9 mouse cellular contexts compared by ENCODE assay signal in the genomic region with DNA sequence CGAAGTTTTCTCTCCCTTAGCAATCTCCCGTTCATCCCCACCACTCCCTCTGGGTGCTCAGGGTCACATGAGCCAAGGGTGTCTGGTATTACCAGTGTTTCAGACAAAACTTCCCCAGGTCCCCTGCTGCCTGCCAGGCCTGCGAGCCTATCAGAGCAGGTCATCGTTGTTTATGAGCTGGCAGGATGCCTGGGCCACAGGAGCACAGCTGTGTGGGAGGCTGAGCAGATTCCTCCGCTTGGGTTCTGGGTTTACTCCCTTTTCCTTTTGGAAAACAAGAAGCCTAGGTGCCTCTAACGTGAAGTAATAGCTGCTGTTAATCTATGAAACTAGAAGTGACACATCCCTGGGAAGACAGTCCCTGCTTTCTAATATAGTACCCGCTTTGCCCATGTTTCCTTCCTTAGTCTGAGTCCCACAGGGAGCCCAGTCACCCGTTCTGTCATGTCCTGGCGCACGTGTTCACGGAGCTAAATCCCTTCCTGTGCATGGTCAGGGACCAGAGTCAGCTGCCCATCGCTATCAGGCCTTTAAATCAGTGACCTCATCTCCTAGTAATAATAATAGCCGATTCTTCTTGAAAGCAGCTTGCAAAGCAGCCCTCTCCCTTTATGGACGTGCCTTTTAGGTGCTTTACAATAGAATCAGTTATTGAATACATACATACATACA. TPM values are rescaled to one million over a fixed set of nuclear protein-coding genes. Genes with fewer than 3 reads are reported as not detected.
DNase-seq lines count a peak whose midpoint lies in the region; ATAC-seq lines count a peak whose summit lies in the region.
"Had no signal": no experiment of that assay in that cellular context is flagged by ENCODE, and none has a peak within 500 bp of the region (broad histone marks: within the 10 kb centered on the region; RNA-seq: fewer than 3 reads in every experiment).

No protein-coding gene starts in this region.

- no peak for ATAC-seq in hindbrain, embryonic 11.5 days (ENCODE audit: low FRiP score)
- peak; percentile 50; the same call in 1 of the 2 replicates for ATAC-seq in common myeloid progenitor, adult 5-6 weeks (replicated peaks; ENCODE audit: low read depth, poor library complexity, severe bottlenecking)
- ATAC-seq in heart, embryonic 11.5 days (replicated peaks; ENCODE audit: insufficient number of reproducible peaks, low FRiP score, low TSS enrichment): peak; percentile 69; the same call in 1 of the 2 replicates
- ATAC-seq in kidney, embryonic 15.5 days (replicated peaks; ENCODE audit: low FRiP score): peak; percentile 86
- ATAC-seq in midbrain, embryonic 14.5 days (ENCODE audit: low FRiP score, low TSS enrichment): peak; percentile 20; the same call in 1 of the 2 replicates

- H3K27ac ChIP-seq in hindbrain, embryonic 10.5 days: peak overlapping the region; percentile 36
- H3K27ac ChIP-seq in hindbrain, embryonic 11.5 days (ENCODE audit: low read depth, low read length): no peak overlapping the region
- H3K27ac ChIP-seq in heart, embryonic 11.5 days (ENCODE audit: low read depth, low read length): peak overlapping the region; percentile 31
- H3K27ac ChIP-seq in kidney, embryonic 15.5 days: peak overlapping the region; percentile 52
- H3K27ac ChIP-seq in midbrain, embryonic 14.5 days (replicated peaks; ENCODE audit: low read depth, low read length): no peak overlapping the region

- no peaks in the 10 kb centered on the region for H3K9me3 ChIP-seq in hindbrain, embryonic 10.5 days
- no peaks in the 10 kb centered on the region for H3K9me3 ChIP-seq in hindbrain, embryonic 11.5 days (ENCODE audit: control insufficient read depth, low read length)
- H3K9me3 ChIP-seq in heart, embryonic 11.5 days (replicated peaks; ENCODE audit: control insufficient read depth, low read length): no peaks in the 10 kb centered on the region
- no peaks in the 10 kb centered on the region for H3K9me3 ChIP-seq in kidney, embryonic 15.5 days (replicated peaks)
- H3K9me3 ChIP-seq in midbrain, embryonic 14.5 days (ENCODE audit: control insufficient read depth, low read length): no peaks in the 10 kb centered on the region

- 55% methylated on average over 14 of the region's 14 CpGs for WGBS in hindbrain, embryonic 10.5 days
- 48% methylated on average over 14 of the region's 14 CpGs for WGBS in hindbrain, embryonic 11.5 days
- 31% methylated on average over 14 of the region's 14 CpGs for WGBS in heart, embryonic 11.5 days (ENCODE audit: insufficient replicate concordance)
- WGBS in kidney, embryonic 15.5 days: 8% methylated on average over 14 of the region's 14 CpGs
- 48% methylated on average over 14 of the region's 14 CpGs for WGBS in midbrain, embryonic 14.5 days

- no peak overlapping the region for H3K4me2 ChIP-seq in hindbrain, embryonic 11.5 days (replicated peaks; ENCODE audit: low read depth, low read length)
- peak overlapping the region; percentile 3 for H3K4me2 ChIP-seq in heart, embryonic 11.5 days
- peak overlapping the region; percentile 40 for H3K4me2 ChIP-seq in kidney, embryonic 15.5 days
- no peak overlapping the region for H3K4me2 ChIP-seq in midbrain, embryonic 14.5 days (ENCODE audit: low read length)

- no peak overlapping the region for H3K4me3 ChIP-seq in hindbrain, embryonic 10.5 days
- no peak overlapping the region for H3K4me3 ChIP-seq in hindbrain, embryonic 11.5 days (ENCODE audit: low read depth, low read length)
- no peak overlapping the region for H3K4me3 ChIP-seq in heart, embryonic 11.5 days (ENCODE audit: low read depth, low read length)
- no peak overlapping the region for H3K4me3 ChIP-seq in kidney, embryonic 15.5 days (replicated peaks)
- no peak overlapping the region for H3K4me3 ChIP-seq in midbrain, embryonic 14.5 days (replicated peaks; ENCODE audit: low read depth, low read length)

- H3K27me3 ChIP-seq in hindbrain, embryonic 10.5 days (ENCODE audit: insufficient read depth, poor library complexity, severe bottlenecking): no peaks in the 10 kb centered on the region
- no peaks in the 10 kb centered on the region for H3K27me3 ChIP-seq in hindbrain, embryonic 11.5 days (ENCODE audit: control insufficient read depth, insufficient read depth, low read length)
- H3K27me3 ChIP-seq in heart, embryonic 11.5 days (ENCODE audit: control insufficient read depth, insufficient read depth, low read length): no peaks in the 10 kb centered on the region
- no peaks in the 10 kb centered on the region for H3K27me3 ChIP-seq in kidney, embryonic 15.5 days
- no peaks in the 10 kb centered on the region for H3K27me3 ChIP-seq in midbrain, embryonic 14.5 days (ENCODE audit: control insufficient read depth, insufficient read depth, low read length)

- H3K9ac ChIP-seq in hindbrain, embryonic 11.5 days (ENCODE audit: low read depth, low read length): no peak overlapping the region
- peak overlapping the region; percentile 23; the same call in 1 of the 2 replicates for H3K9ac ChIP-seq in heart, embryonic 11.5 days (ENCODE audit: low read depth, low read length)
- no peak overlapping the region for H3K9ac ChIP-seq in kidney, embryonic 15.5 days
- no peak overlapping the region for H3K9ac ChIP-seq in midbrain, embryonic 14.5 days (replicated peaks; ENCODE audit: low read length)

- no peak for DNase-seq in hindbrain, embryonic 10.5 days (ENCODE audit: low spot score)
- DNase-seq in hindbrain, embryonic 11.5 days (ENCODE audit: low spot score): no peak
- peak; percentile 67 for DNase-seq in midbrain, embryonic 14.5 days
- DNase-seq in layer of hippocampus, postnatal 14 days (ENCODE audit: low spot score in 2 of 2): no peak
- DNase-seq in thymus, postnatal 25 days: no peak

- no peaks in the 10 kb centered on the region for H3K36me3 ChIP-seq in hindbrain, embryonic 10.5 days
- H3K36me3 ChIP-seq in hindbrain, embryonic 11.5 days (ENCODE audit: control insufficient read depth, insufficient read depth, low read length): no peaks in the 10 kb centered on the region
- no peaks in the 10 kb centered on the region for H3K36me3 ChIP-seq in heart, embryonic 11.5 days (ENCODE audit: control insufficient read depth, insufficient read depth, low read length)
- no peaks in the 10 kb centered on the region for H3K36me3 ChIP-seq in kidney, embryonic 15.5 days
- 0 out of 2 replicates have a peak, but pooled peaks cover 3% of the 10 kb centered on the region for H3K36me3 ChIP-seq in midbrain, embryonic 14.5 days (ENCODE audit: control insufficient read depth, insufficient read depth, low read length)

- H3K4me1 ChIP-seq in hindbrain, embryonic 10.5 days (replicated peaks): peaks cover 9% of the 10 kb centered on the region
- no peaks in the 10 kb centered on the region for H3K4me1 ChIP-seq in hindbrain, embryonic 11.5 days (replicated peaks; ENCODE audit: control insufficient read depth, insufficient read depth, low read length)
- H3K4me1 ChIP-seq in heart, embryonic 11.5 days (ENCODE audit: control insufficient read depth, insufficient read depth, low read length): peaks cover 19% of the 10 kb centered on the region
- H3K4me1 ChIP-seq in kidney, embryonic 15.5 days: peaks cover 21% of the 10 kb centered on the region
- H3K4me1 ChIP-seq in midbrain, embryonic 14.5 days (ENCODE audit: control insufficient read depth, insufficient read depth, low read length): peaks cover 9% of the 10 kb centered on the region; the same call in 1 of the 2 replicates

RNA-seq across cellular contexts. Expression of gene Map3k4, which starts 9.4 kb away (rescaled TPM):
- polyA plus RNA-seq in hindbrain, embryonic 10.5 days (2016; fragmentation: Nextera tagmentation; extraction: Ambion mirVana): 46.4 and 47.7 TPM in 2 replicates
- 45.8 and 62.3 TPM in 2 replicates for polyA plus RNA-seq in hindbrain, embryonic 11.5 days (2014; fragmentation: Nextera tagmentation; extraction: Ambion mirVana)
- 25.0 and 38.5 TPM in 2 replicates for total RNA-seq in common myeloid progenitor, adult 5-6 weeks (2017)
- 29.2 and 39.5 TPM in 2 replicates for polyA plus RNA-seq in heart, embryonic 11.5 days (2014; fragmentation: Nextera tagmentation; extraction: Ambion mirVana)
- 46.9 and 50.2 TPM in 2 replicates for polyA plus RNA-seq in kidney, embryonic 15.5 days (2015; fragmentation: Nextera tagmentation; extraction: Ambion mirVana)
- polyA plus RNA-seq in midbrain, embryonic 14.5 days (2014; fragmentation: Nextera tagmentation; extraction: Ambion mirVana): 31.0 and 38.6 TPM in 2 replicates
- 10 to 100 TPM; 41.5 to 46.0 TPM for total RNA-seq in layer of hippocampus, postnatal 14 days (2021)

RNA-seq across cellular contexts. Expression of gene Plg, which starts 50.4 kb away (rescaled TPM):
- polyA plus RNA-seq in hindbrain, embryonic 10.5 days (2016; fragmentation: Nextera tagmentation; extraction: Ambion mirVana): not detected in 2 replicates
- polyA plus RNA-seq in hindbrain, embryonic 11.5 days (2014; fragmentation: Nextera tagmentation; extraction: Ambion mirVana): not detected in 2 replicates
- not detected in 2 replicates for total RNA-seq in common myeloid progenitor, adult 5-6 weeks (2017)
- 0.23 and 3.0 TPM in 2 replicates for polyA plus RNA-seq in heart, embryonic 11.5 days (2014; fragmentation: Nextera tagmentation; extraction: Ambion mirVana)
- 1.4 and 3.6 TPM in 2 replicates for polyA plus RNA-seq in kidney, embryonic 15.5 days (2015; fragmentation: Nextera tagmentation; extraction: Ambion mirVana)
- not detected in 2 replicates for polyA plus RNA-seq in midbrain, embryonic 14.5 days (2014; fragmentation: Nextera tagmentation; extraction: Ambion mirVana)
- total RNA-seq in layer of hippocampus, postnatal 14 days (2021): not detected
- total RNA-seq: left cerebral cortex, postnatal 10 days had no signal

Comparison
In these comparisons a context has a peak if more than half of its experiments do, and no peak if none do; other contexts are left out.
1. H3K27ac ChIP-seq: peak in hindbrain, embryonic 10.5 days (single experiment), heart, embryonic 11.5 days (single experiment) and kidney, embryonic 15.5 days (single experiment); none in hindbrain, embryonic 11.5 days (single experiment) and midbrain, embryonic 14.5 days (single experiment).
2. H3K4me2 ChIP-seq: peak in heart, embryonic 11.5 days (single experiment) and kidney, embryonic 15.5 days (single experiment); none in hindbrain, embryonic 11.5 days (single experiment) and midbrain, embryonic 14.5 days (single experiment).